Comparison of ENCODE assay signal across 19 mouse cellular contexts in the genomic region with DNA sequence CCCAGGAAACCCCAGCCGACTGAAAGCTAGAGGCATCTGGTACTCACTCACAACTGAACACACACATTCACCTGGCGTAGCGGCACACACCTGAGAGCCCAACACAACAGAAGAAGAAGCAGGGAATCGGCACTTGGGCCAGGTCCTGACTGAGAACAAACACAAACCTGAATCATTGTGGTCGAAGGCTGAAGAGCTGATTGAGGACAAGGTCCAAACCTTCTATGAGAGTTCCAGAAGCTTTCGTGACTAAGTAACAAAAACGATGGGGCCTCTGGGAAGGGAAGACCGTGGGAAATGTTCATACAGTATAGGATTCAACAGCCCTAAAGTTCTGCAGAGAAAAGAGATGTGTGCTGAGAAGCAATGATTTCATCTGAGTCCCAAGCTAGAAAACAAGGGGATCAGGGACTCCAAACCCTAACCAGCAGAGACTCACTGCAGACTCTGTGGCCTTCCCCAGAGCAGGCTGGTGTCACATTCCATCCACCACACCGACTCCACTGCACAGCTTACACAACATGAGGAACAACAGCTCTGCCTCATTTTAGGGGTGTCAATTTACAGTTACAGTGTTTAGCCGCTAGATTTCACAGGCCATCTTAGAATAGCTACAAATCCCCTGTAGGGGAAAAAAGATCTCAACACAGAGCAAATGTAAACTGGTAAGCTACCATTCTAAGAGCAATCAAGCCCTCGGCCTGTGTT.
DNase-seq lines count a peak whose midpoint lies in the region; ATAC-seq and TF ChIP-seq lines count a peak whose summit lies in the region.
"Had no signal": no experiment of that assay in that cellular context is flagged by ENCODE, and none has a peak within 500 bp of the region (broad histone marks: within the 10 kb centered on the region; RNA-seq: fewer than 3 reads in every experiment).

No protein-coding gene starts in this region.

- no peaks in the 10 kb centered on the region for H3K27me3 ChIP-seq in kidney, embryonic 15.5 days
- H3K27me3 ChIP-seq in embryonic facial prominence, embryonic 15.5 days, result no peaks in the 10 kb centered on the region
- H3K27me3 ChIP-seq in limb, embryonic 14.5 days (ENCODE audit: control insufficient read depth, insufficient read depth, low read length), result no peaks in the 10 kb centered on the region
- H3K27me3 ChIP-seq: forebrain, embryonic 15.5 days; limb, embryonic 15.5 days had no signal

- H3K4me1 ChIP-seq in kidney, embryonic 15.5 days, result 0 out of 2 replicates have a peak, but pooled peaks cover 3% of the 10 kb centered on the region
- H3K4me1 ChIP-seq in embryonic facial prominence, embryonic 15.5 days, result no peaks in the 10 kb centered on the region
- H3K4me1 ChIP-seq in limb, embryonic 14.5 days (ENCODE audit: control insufficient read depth, insufficient read depth, low read length), result no peaks in the 10 kb centered on the region
- H3K4me1 ChIP-seq: forebrain, embryonic 15.5 days; hindbrain, embryonic 10.5 days; limb, embryonic 15.5 days had no signal

- WGBS in kidney, embryonic 15.5 days, result 74% methylated on average over 11 of the region's 11 CpGs
- WGBS in embryonic facial prominence, embryonic 15.5 days, result 68% methylated on average over 11 of the region's 11 CpGs
- WGBS in limb, embryonic 14.5 days, result 66% methylated on average over 11 of the region's 11 CpGs

- intact Hi-C loops in gastrocnemius, postnatal 14 days (cut with DNase I; ENCODE audit: low total_unique reads), result no loop called here

- H3K9ac ChIP-seq in kidney, embryonic 15.5 days, result no peak overlapping the region
- H3K9ac ChIP-seq in embryonic facial prominence, embryonic 15.5 days, result no peak overlapping the region
- H3K9ac ChIP-seq in limb, embryonic 14.5 days (ENCODE audit: low read depth, low read length, severe bottlenecking), result no peak overlapping the region
- H3K9ac ChIP-seq: forebrain, embryonic 15.5 days; limb, embryonic 15.5 days had no signal

- no peak for TF ChIP-seq POLR2A in limb, embryonic 14.5 days (IDR thresholded peaks at IDR 0.05; ENCODE audit: borderline replicate concordance, extremely low read depth, insufficient read depth, insufficient read length)

- H3K27ac ChIP-seq in kidney, embryonic 15.5 days, result peak overlapping the region; percentile 23; the same call in 1 of the 2 replicates
- no peak overlapping the region for H3K27ac ChIP-seq in embryonic facial prominence, embryonic 15.5 days (replicated peaks)
- no peak overlapping the region for H3K27ac ChIP-seq in limb, embryonic 14.5 days (replicated peaks; ENCODE audit: low read depth, low read length)
- H3K27ac ChIP-seq: forebrain, embryonic 15.5 days; hindbrain, embryonic 10.5 days; limb, embryonic 15.5 days had no signal

- no peak overlapping the region for H3K4me2 ChIP-seq in kidney, embryonic 15.5 days
- H3K4me2 ChIP-seq in embryonic facial prominence, embryonic 15.5 days (replicated peaks), result no peak overlapping the region
- no peak overlapping the region for H3K4me2 ChIP-seq in limb, embryonic 14.5 days (replicated peaks; ENCODE audit: low read depth, low read length, severe bottlenecking)
- H3K4me2 ChIP-seq: forebrain, embryonic 15.5 days; limb, embryonic 15.5 days had no signal

- H3K4me3 ChIP-seq in kidney, embryonic 15.5 days (replicated peaks), result no peak overlapping the region
- no peak overlapping the region for H3K4me3 ChIP-seq in embryonic facial prominence, embryonic 15.5 days (replicated peaks)
- no peak overlapping the region for H3K4me3 ChIP-seq in limb, embryonic 14.5 days (replicated peaks; ENCODE audit: low read length)
- H3K4me3 ChIP-seq: forebrain, embryonic 15.5 days; hindbrain, embryonic 10.5 days; limb, embryonic 15.5 days had no signal

- peak; percentile 38; the same call in 1 of the 2 replicates for ATAC-seq in frontal cortex, adult (ENCODE audit: low TSS enrichment)
- ATAC-seq in kidney, embryonic 15.5 days (replicated peaks; ENCODE audit: low FRiP score), result no peak
- ATAC-seq in embryonic facial prominence, embryonic 15.5 days (ENCODE audit: insufficient number of reproducible peaks, low FRiP score, low TSS enrichment, low read depth), result peak; percentile 63; the same call in 1 of the 2 replicates
- peak; percentile 81 for ATAC-seq in limb, embryonic 14.5 days (ENCODE audit: low FRiP score, low read depth)
- ATAC-seq: activated CD4-positive, CD25-positive, alpha-beta regulatory T cell, adult 4 months; forebrain, embryonic 15.5 days had no signal

- H3K9me3 ChIP-seq in kidney, embryonic 15.5 days (replicated peaks), result no peaks in the 10 kb centered on the region
- no peaks in the 10 kb centered on the region for H3K9me3 ChIP-seq in embryonic facial prominence, embryonic 15.5 days (replicated peaks)
- H3K9me3 ChIP-seq in limb, embryonic 14.5 days (ENCODE audit: control insufficient read depth, low read length), result no peaks in the 10 kb centered on the region
- H3K9me3 ChIP-seq: forebrain, embryonic 15.5 days; G1E; hindbrain, embryonic 10.5 days; limb, embryonic 15.5 days had no signal

- H3K36me3 ChIP-seq in kidney, embryonic 15.5 days, result no peaks in the 10 kb centered on the region
- H3K36me3 ChIP-seq in embryonic facial prominence, embryonic 15.5 days, result no peaks in the 10 kb centered on the region
- no peaks in the 10 kb centered on the region for H3K36me3 ChIP-seq in limb, embryonic 14.5 days (ENCODE audit: control insufficient read depth, insufficient read depth, low read length)
- H3K36me3 ChIP-seq: forebrain, embryonic 15.5 days; hindbrain, embryonic 10.5 days; limb, embryonic 15.5 days had no signal

- DNase-seq in frontal cortex, adult 2 months (ENCODE audit: extremely low spot score in 1 of 2, low spot score in 1 of 2), result no peak
- DNase-seq in kidney, adult 18-20 months, result no peak
- no peak for DNase-seq in limb, embryonic 14.5 days (ENCODE audit: low spot score)
- DNase-seq in gastrocnemius, postnatal 14 days, result no peak
- DNase-seq in cerebellum, adult 11-12 months, result no peak
- DNase-seq: adrenal gland, postnatal 14 days; cerebellum, postnatal 25 days; embryo, embryonic 11 days; lung, postnatal 14 days; midbrain, embryonic 14.5 days; thymus, postnatal 25 days had no signal
